Mouse (Mus musculus) stomach, postnatal 0 days (tissue): ENCODE results near the gene Nfe2l3.

Source experiments
- CTCF ChIP-seq: IDR thresholded peaks from 2 replicates; pipeline ENCODE4 v1.5.1; 2016; ENCODE audit warnings: antibody characterized with exemption, low read depth, mild to moderate bottlenecking, moderate library complexity
- EP300 ChIP-seq: optimal IDR thresholded peaks from 2 replicates; pipeline ENCODE3; 2016; ENCODE audit warnings: antibody characterized with exemption

- no peak for TF ChIP-seq CTCF
- TF ChIP-seq EP300 = no peak
Measured at GRCm38 (mm10) chr6:51460021-51460360, 27.5 kb downstream of the Nfe2l3 start.
